Mouse (Mus musculus) hindbrain, embryonic 12.5 days (tissue): Measurements from ENCODE around the gene Il6ra. TPM values are rescaled to one million over a fixed set of nuclear protein-coding genes. Genes with fewer than 3 reads are reported as not detected.

Experiments
- ATAC-seq: fragments of 200-750 bp; cut with Nextera tagmentation; 2 replicates; pipeline ENCODE4 v1.8.0; 2017; ENCODE audit warnings: moderate TSS enrichment; ENCODE audit not compliant: low FRiP score
- H3K27ac ChIP-seq: fragments of 300-500 bp; sonication (generic); 2 replicates; pipeline ENCODE4 v1.5.1; 2016; ENCODE audit warnings: mild to moderate bottlenecking
- H3K27me3 ChIP-seq: fragments of 300-500 bp; sonication (generic); 2 replicates; pipeline ENCODE4 v1.6.1; 2016; ENCODE audit warnings: mild to moderate bottlenecking
- H3K36me3 ChIP-seq: fragments of 300-500 bp; sonication (generic); 2 replicates; pipeline ENCODE4 v1.6.1; 2016; ENCODE audit warnings: mild to moderate bottlenecking
- H3K4me1 ChIP-seq: fragments of 300-500 bp; sonication (generic); 2 replicates; pipeline ENCODE4 v1.6.1; 2016
- H3K4me2 ChIP-seq: fragments of 300-500 bp; sonication (generic); replicated peaks from 2 replicates; pipeline ENCODE4 v1.6.1; 2016; ENCODE audit warnings: mild to moderate bottlenecking
- H3K4me3 ChIP-seq: fragments of 300-500 bp; sonication (generic); 2 replicates; pipeline ENCODE4 v1.5.1; 2016; ENCODE audit warnings: mild to moderate bottlenecking
- H3K9ac ChIP-seq: fragments of 300-500 bp; sonication (generic); 2 replicates; pipeline ENCODE4 v1.6.1; 2016; ENCODE audit warnings: mild to moderate bottlenecking, moderate library complexity
- H3K9me3 ChIP-seq: fragments of 300-500 bp; sonication (generic); replicated peaks from 2 replicates; pipeline ENCODE4 v1.6.1; 2016; ENCODE audit warnings: mild to moderate bottlenecking
- WGBS: fragments of 180-500 bp; shearing (Covaris S2); methylation state at CpG from one replicate; pipeline ENCODE4 v1.1.7; 2016; 5-methylcytosine and 5-hydroxymethylcytosine counted together
- polyA plus RNA-seq: library from polyadenylated mRNA; unstranded; fragments of >200 nt; fragmentation: Nextera tagmentation; extraction: Ambion mirVana; gene quantifications from 2 replicates; pipeline ENCODE4 v1.2.1, GENCODE M21; 2016

Gene Il6ra
- polyA plus RNA-seq, 1 experiment from 2014 or later = 0.66 TPM

DNA sequence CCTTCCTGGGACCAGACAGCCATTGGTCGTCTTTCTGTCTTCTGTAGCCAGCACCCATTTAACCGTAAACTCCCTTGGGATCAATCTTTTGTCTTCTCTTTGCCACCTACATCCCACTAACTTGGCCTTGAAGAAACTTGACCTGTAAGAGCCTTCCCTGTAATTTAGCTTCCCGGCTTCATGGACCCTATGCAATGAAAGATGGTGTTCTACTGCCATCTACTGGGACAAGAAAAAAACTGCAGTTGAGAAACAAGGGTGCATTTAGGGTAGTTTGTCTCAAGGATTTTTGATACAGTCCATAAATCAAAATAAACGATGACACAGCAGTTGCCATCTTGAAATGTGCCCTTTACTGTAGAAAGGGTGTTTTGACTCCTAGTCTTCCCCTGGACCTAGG, 54.9 kb downstream of the Il6ra start:
- Histone ChIP-seq H3K27me3 (no peaks in the 10 kb centered on the region), H3K9ac (no peak overlapping the region), H3K27ac (no peak overlapping the region), H3K4me1 (peaks cover 8% of the 10 kb centered on the region), H3K4me2 (no peak overlapping the region), H3K4me3 (no peak overlapping the region), H3K36me3 (no peaks in the 10 kb centered on the region), H3K9me3 (no peaks in the 10 kb centered on the region)
- WGBS = 14% methylated on average over 4 of the region's 4 CpGs
- ATAC-seq = 0 out of 2 replicates have a peak, but pooled peaks have one; percentile 38

DNA sequence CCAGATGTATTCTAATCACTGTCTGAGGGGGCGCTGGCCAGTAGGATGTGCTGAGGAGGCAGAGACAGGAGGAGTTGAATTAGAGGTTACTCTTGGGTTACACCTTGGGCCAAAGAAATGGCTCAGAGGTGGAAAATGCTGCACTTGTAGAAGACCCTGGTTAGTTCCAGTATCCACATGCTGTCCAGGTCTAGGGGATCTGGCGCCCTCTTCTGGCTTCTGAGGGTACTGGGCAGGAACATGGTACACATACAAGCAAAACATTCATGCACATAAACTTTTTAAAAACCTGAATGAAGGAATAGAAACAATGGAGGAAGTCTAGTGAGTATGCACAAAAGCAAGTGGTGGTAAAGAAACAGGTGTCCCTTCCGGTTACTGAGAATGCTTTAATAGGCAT, 55.6 kb downstream of the Il6ra start:
- H3K9ac ChIP-seq = no peak overlapping the region
- WGBS = 79% methylated on average over 3 of the region's 3 CpGs
- H3K36me3 ChIP-seq = no peaks in the 10 kb centered on the region
- ATAC-seq = no peak
- H3K4me2 ChIP-seq = no peak overlapping the region
- no peak overlapping the region for H3K4me3 ChIP-seq
- peaks cover 8% of the 10 kb centered on the region for H3K4me1 ChIP-seq
- H3K27ac ChIP-seq = no peak overlapping the region
- no peaks in the 10 kb centered on the region for H3K27me3 ChIP-seq
- no peaks in the 10 kb centered on the region for H3K9me3 ChIP-seq

DNA sequence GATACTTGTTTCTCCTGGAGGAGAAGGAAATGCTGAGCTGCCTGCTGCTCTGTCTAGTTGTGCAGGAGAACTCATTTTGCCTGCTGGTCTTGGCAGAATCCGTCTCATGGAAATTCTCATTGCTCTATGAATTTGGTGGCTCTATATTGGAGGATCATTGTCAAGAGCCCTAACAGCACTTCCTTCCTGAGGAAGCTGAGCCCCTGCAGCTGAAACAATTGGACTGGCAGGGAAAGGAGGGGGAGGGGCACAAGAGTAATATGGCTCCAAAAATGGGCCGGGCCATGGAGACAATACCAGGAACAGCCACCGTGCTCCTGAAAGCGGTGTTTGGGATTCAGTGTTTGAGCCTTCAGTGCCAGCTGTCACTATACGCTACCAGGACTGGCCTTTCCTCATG, 59.2 kb downstream of the Il6ra start:
- H3K4me2 ChIP-seq = no peak overlapping the region
- no peak for ATAC-seq
- H3K4me3 ChIP-seq = no peak overlapping the region
- no peaks in the 10 kb centered on the region for H3K27me3 ChIP-seq
- no peak overlapping the region for H3K9ac ChIP-seq
- H3K27ac ChIP-seq = no peak overlapping the region
- H3K4me1 ChIP-seq = no peaks in the 10 kb centered on the region
- no peaks in the 10 kb centered on the region for H3K9me3 ChIP-seq
- H3K36me3 ChIP-seq = no peaks in the 10 kb centered on the region
- 69% methylated on average over 5 of the region's 5 CpGs for WGBS

DNA sequence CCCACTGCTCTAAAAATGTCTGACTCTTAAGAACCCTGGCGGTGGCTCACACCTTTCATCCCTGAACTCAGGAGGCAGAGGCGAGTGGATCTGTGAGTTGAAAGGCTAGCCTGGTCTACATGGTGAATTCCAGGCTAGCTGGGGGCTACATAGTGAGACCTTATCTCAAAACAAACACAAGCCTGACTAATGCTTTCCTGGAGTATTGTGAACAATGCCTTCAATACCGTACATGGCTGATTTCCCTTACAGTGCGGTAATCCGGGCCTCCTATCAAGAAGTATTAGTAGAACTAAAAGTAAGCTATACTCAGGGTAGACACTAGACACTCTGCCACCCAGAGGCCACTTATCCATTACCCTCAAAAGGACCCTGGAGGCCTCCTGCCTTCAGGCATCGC, 64.9 kb downstream of the Il6ra start:
- H3K27ac ChIP-seq = no peak overlapping the region
- H3K9me3 ChIP-seq = no peaks in the 10 kb centered on the region
- WGBS = 88% methylated on average over 6 of the region's 6 CpGs
- no peaks in the 10 kb centered on the region for H3K4me1 ChIP-seq
- H3K27me3 ChIP-seq = no peaks in the 10 kb centered on the region
- no peak overlapping the region for H3K4me2 ChIP-seq
- H3K9ac ChIP-seq = no peak overlapping the region
- no peak for ATAC-seq
- H3K36me3 ChIP-seq = no peaks in the 10 kb centered on the region
- no peak overlapping the region for H3K4me3 ChIP-seq

DNA sequence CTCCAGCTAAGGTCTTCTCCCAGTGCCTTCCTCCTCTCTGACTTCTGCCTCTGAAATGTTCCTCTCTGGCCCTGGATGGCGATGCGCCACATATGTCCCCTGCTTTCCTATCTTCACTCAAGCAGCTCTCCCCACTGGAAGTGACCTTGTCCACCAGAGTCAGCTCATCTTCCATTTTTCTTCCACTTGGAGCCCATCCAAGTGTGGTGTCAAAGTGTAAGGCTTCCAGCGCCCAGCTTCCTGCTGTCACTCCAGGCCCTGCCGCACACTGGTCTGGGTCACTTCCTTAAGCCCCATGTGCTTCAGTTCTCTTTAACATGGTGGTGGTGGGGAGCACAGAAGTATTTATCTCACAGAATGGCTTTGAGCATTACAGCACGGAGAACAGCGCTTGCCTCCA, 65.4 kb downstream of the Il6ra start:
- Histone ChIP-seq H3K9ac (no peak overlapping the region), H3K4me2 (no peak overlapping the region), H3K4me3 (no peak overlapping the region), H3K9me3 (no peaks in the 10 kb centered on the region), H3K36me3 (no peaks in the 10 kb centered on the region), H3K27me3 (no peaks in the 10 kb centered on the region), H3K4me1 (no peaks in the 10 kb centered on the region), H3K27ac (no peak overlapping the region)
- ATAC-seq = no peak
- WGBS = 92% methylated on average over 6 of the region's 6 CpGs

DNA sequence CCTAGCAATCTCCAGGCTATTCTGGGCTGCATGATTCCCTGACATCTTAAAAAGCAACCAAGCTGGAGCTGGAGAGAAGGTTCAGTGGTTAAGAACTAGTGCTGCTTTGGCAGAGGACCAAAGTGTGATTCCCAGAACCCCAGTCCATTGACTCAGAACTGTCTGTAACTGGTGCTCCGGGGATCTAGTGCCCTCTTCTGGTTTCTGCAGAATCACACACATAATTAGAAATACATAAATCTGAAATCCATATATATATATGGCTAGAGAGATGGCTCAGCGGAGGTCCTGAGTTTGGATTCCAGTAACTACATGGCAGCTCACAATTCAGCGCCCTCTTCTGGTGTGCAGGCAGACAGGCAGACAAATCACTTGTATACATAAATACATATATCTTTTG, 65.9 kb downstream of the Il6ra start:
- Histone ChIP-seq H3K4me2 (no peak overlapping the region), H3K27ac (no peak overlapping the region), H3K4me1 (no peaks in the 10 kb centered on the region), H3K27me3 (no peaks in the 10 kb centered on the region), H3K4me3 (no peak overlapping the region), H3K9me3 (0 out of 2 replicates have a peak, but pooled peaks cover 3% of the 10 kb centered on the region), H3K36me3 (no peaks in the 10 kb centered on the region), H3K9ac (no peak overlapping the region)
- no peak for ATAC-seq
- WGBS = 81% methylated on average over 3 of the region's 3 CpGs

DNA sequence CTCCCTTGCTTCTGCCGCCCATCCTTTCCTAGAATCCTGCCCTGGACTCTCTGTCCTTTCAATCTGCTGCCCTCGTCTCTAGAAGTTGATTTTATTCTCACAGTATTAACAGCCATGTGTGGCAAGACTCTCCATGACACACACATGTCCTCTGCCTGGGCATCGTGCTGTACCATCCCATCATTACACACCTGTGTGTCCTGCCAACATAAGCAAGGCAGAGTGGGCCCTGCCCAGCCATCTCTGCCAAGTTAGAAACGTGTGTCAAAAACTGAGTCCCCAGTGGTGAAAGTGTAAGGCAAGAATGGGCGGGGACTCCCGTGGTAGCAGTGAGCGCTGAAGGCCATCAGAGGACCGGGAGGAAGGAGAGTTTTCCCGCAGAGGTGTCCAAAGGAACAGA, 67.2 kb downstream of the Il6ra start:
- Histone ChIP-seq H3K4me2 (no peak overlapping the region), H3K27me3 (no peaks in the 10 kb centered on the region), H3K9me3 (0 out of 2 replicates have a peak, but pooled peaks cover 4% of the 10 kb centered on the region), H3K4me1 (no peaks in the 10 kb centered on the region), H3K4me3 (no peak overlapping the region), H3K27ac (no peak overlapping the region), H3K36me3 (no peaks in the 10 kb centered on the region), H3K9ac (no peak overlapping the region)
- ATAC-seq = no peak
- WGBS = 81% methylated on average over 9 of the region's 9 CpGs

DNA sequence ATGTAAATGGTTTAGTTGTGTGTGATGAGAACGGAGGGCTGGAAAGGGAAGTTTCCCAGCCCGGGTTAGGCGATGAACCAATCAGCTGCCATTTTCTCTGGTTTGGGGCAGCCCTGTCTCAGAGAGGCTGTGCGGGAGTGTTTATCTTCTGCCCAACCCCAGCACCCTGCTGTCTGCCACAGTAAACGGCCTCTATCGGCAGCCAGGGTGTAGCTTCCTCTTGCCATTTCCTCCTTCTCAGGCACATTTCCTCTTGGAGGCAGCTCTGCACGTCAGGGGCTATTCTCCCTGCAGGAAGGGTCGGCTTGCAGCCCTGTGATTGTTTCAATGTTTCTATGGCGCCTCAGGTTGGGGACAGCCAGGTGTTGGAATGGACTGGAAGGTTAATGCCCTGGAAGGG, 69.8 kb downstream of the Il6ra start:
- 71% methylated on average over 9 of the region's 9 CpGs for WGBS
- no peaks in the 10 kb centered on the region for H3K4me1 ChIP-seq
- no peak overlapping the region for H3K27ac ChIP-seq

DNA sequence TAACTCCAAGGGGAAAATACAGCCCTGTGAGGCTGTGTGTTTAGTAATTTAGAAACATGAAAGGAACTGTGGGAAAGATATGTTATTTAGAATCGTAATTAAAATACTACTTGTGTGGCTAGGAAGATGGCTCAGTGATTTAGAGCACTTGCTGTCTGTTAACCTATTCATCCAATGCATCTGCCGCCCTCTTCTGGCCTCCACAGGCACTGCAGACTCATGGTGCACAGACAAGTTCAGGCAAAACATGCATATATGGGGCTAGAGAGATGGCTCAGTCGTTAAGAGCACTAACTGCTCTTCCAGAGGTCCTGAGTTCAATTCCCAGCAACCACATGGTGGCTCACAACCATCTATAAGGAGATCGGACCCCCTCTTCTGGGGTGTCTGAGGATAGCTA, 70.7 kb downstream of the Il6ra start:
- Histone ChIP-seq H3K36me3 (no peaks in the 10 kb centered on the region), H3K4me1 (no peaks in the 10 kb centered on the region), H3K27me3 (no peaks in the 10 kb centered on the region), H3K4me3 (no peak overlapping the region), H3K9me3 (0 out of 2 replicates have a peak, but pooled peaks cover 4% of the 10 kb centered on the region), H3K27ac (no peak overlapping the region), H3K4me2 (no peak overlapping the region), H3K9ac (no peak overlapping the region)
- no peak for ATAC-seq
- WGBS = 75% methylated on average over 4 of the region's 4 CpGs

More for the DNA sequence above, 69.8 kb downstream of the Il6ra start:
- Histone ChIP-seq H3K4me2 (no peak overlapping the region), H3K27me3 (no peaks in the 10 kb centered on the region), H3K9ac (no peak overlapping the region), H3K4me3 (no peak overlapping the region), H3K36me3 (no peaks in the 10 kb centered on the region), H3K9me3 (0 out of 2 replicates have a peak, but pooled peaks cover 4% of the 10 kb centered on the region)
- ATAC-seq = no peak

DNA sequence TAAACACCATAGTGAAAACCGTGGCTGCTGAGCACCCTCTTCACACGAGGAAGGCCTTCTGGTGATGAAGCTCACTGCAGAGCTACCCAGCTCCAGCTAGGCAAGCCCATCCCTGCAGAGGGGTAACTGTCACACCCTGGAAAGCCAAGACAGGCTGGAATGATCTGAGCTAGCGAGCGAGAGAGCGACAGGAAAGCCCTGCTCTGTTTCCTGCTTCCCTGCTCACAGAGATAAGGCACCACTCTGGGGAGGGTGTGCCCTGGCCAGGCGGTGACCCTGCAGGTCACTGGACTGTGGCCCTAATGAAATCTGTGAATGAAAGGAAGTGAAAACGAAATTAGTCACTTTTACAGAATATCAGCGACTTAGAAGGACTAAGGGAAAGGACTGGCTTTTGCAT, 77.6 kb downstream of the Il6ra start:
- Histone ChIP-seq H3K4me3 (no peak overlapping the region), H3K4me1 (peaks cover 11% of the 10 kb centered on the region; the same call in 1 of the 2 replicates), H3K27me3 (peaks cover 42% of the 10 kb centered on the region), H3K36me3 (no peaks in the 10 kb centered on the region), H3K9me3 (no peaks in the 10 kb centered on the region), H3K4me2 (no peak overlapping the region), H3K9ac (no peak overlapping the region), H3K27ac (no peak overlapping the region)
- WGBS = 50% methylated on average over 8 of the region's 8 CpGs
- ATAC-seq = no peak

DNA sequence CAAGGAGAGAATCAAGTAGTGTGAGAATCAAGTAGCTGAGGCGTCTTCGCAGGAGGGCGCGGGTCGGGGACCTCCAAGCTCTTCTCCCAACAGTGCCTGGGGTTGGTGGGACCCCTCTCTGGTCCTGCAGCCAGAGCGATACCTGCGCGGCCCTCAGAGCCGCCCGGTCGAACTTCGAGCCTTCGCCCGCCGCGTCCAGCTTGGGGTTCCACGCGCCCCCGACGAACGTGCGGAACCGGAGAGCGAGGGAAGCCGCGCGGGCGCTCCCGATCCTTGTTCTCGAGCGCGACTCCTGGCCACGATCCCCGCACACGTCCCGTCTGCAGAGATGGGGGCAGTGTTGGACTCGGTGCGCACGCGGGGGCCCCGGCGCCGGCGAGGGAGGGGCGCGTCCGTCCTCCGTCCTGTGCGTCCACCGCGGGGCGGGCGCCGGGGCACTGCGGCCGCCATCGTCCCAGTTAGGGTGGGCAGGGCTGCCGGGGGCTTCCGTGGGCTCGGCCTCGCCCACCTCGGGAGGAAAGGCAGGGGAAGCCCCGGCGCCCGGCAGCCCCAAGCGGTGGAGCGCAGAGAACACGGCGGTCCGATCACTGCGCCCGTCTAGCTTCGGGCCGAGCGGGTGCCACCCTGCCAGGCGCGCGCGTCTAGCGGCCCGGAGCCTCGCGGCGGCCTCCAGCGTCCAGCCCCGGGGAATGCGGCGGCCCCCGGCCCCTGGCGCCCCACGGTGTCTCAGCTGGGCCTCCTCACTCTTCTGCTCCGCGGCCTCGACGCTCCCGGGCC, 82.0 kb downstream of the Il6ra start, which contains the start of gene She:
TSS of gene She (plus strand) at position 556 of the 777 bp plus-strand sequence.
- Histone ChIP-seq H3K36me3 (no peaks in the 10 kb centered on the region), H3K4me1 (peaks cover 11% of the 10 kb centered on the region; the same call in 1 of the 2 replicates), H3K9me3 (no peaks in the 10 kb centered on the region), H3K4me3 (peak within 1 kb of the TSS; percentile 43), H3K27ac (no peak within 1 kb of the TSS), H3K4me2 (peak within 1 kb of the TSS; percentile 60), H3K27me3 (peaks cover 66% of the 10 kb centered on the region), H3K9ac (peak within 1 kb of the TSS; percentile 55; the same call in 1 of the 2 replicates)
- WGBS = 2% methylated on average over 89 of the region's 96 CpGs
- no peak for ATAC-seq

DNA sequence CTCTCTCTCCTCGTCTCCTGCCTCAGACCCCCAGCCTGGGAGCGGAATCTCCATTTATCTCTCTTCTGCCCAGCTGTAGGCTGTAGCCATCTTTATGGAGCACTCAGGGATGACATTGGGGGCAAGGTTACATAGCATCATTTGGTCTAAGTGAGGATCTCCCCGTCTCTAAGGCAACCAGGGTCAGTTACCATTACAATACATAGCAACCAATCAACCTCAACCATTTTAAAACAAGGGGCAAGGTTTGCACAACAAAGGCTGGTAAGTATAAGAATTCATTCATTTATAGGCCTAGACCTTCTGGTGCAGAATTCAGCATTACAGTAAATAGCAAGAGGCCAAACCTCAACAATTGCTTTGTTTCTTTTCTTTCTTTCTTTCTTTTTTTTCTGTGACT, 86.7 kb downstream of the Il6ra start:
- Histone ChIP-seq H3K9me3 (no peaks in the 10 kb centered on the region), H3K4me3 (no peak overlapping the region), H3K4me1 (peaks cover 6% of the 10 kb centered on the region; the same call in 1 of the 2 replicates), H3K9ac (no peak overlapping the region), H3K27ac (no peak overlapping the region), H3K4me2 (no peak overlapping the region), H3K36me3 (no peaks in the 10 kb centered on the region), H3K27me3 (peaks cover 33% of the 10 kb centered on the region)
- WGBS = 75% methylated on average over 3 of the region's 3 CpGs
- ATAC-seq = no peak

DNA sequence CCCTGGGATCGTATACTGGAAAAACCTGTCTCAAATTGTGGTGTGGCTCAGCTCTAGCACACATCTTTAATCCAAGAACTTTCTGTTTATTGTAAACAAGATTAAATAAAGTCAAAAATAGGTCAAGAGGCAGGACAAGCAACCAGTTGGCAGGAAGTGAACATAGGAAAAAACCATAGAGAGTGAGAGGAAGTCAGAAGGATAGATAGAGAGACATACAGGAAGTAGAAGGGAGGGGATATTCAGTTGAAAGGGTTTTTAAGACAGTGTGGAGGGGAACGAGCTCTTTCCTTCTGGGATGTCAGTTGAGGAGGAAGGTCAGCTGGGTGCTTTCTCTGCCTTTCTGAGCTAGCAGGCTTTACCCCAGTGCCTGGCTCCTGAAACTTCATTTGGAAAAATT, 89.4 kb downstream of the Il6ra start:
- no peak for ATAC-seq
- H3K4me3 ChIP-seq = no peak overlapping the region
- WGBS = 68% methylated on average over 2 of the region's 2 CpGs
- no peaks in the 10 kb centered on the region for H3K4me1 ChIP-seq
- no peak overlapping the region for H3K4me2 ChIP-seq
- no peaks in the 10 kb centered on the region for H3K36me3 ChIP-seq
- H3K9ac ChIP-seq = no peak overlapping the region
- no peaks in the 10 kb centered on the region for H3K9me3 ChIP-seq
- no peak overlapping the region for H3K27ac ChIP-seq
- peaks cover 9% of the 10 kb centered on the region; the same call in 1 of the 2 replicates for H3K27me3 ChIP-seq
